Mouse (Mus musculus) megakaryocyte, embryonic 14.5 days (primary cell): Measurements from ENCODE around the gene Eif3g.

ENCODE experiments used
- FLI1 ChIP-seq: IDR thresholded peaks from 2 replicates; pipeline ENCODE4 v1.6.1; 2012; ENCODE audit warnings: low read length, inconsistent platforms, mixed read lengths
- GATA1 ChIP-seq: IDR thresholded peaks from 3 replicates; pipeline ENCODE4 v1.6.1; 2012; ENCODE audit warnings: mixed read lengths, low read length, inconsistent platforms, borderline replicate concordance

DNA sequence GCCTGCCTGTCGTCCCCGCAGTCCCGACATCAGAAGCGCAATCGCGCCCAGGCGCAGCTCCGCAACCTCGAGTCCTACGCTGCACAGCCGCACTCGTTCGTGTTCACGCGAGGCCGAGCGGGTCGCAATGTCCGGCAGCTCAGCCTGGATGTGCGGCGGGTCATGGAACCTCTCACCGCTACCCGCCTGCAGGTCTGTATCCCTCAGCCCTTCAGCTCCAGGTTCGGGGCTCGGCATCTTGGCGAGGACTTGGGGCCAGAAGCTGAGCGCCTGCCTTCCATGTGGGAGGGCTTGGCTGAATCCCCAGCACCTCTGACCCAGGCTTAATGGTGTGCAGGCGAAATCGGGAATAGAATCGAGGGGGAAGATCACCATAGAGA is 10.0 kb downstream of the Eif3g start:
- no peak for TF ChIP-seq GATA1
- no peak for TF ChIP-seq FLI1
